Mouse (Mus musculus): ENCODE measurements around the gene Txndc15. TPM values are rescaled to one million over a fixed set of nuclear protein-coding genes. Genes with fewer than 3 reads are reported as not detected.

Txndc15 gene
- polyA plus RNA-seq, 1 experiment from 2014 or later: 114 TPM

DNA sequence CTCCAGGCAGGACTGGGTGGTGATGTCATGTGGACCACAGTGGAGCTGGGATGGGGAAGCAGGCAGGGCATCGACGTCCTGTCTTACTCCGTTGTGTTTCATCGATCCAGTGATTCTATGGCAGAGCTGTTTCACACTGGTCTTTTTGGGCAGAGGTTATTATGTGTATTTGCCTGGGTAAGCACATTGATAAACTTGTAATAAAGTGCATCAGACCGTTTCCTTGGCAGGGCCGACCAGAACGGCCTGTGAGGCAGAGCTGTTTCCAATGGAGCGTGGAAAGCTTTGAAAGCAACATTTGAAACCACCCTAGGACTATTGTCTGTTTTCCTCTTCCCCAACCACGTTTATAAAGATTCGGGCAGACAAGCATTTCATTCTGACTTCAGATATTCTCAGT lies 46.1 kb downstream of the Txndc15 start:
- H3K27me3 ChIP-seq: no peaks in the 10 kb centered on the region
- ChIA-PET CTCF (interaction anchor here (1.2 kb wide), 1 partner anchor 13 kb away, joined by 3 read pairs; no protein-coding TSS in a partner anchor), POLR2A (interaction anchor here (0.6 kb wide), 1 partner anchor 1906 kb away, joined by 5 read pairs; no protein-coding TSS in a partner anchor)
- ATAC-seq (no peak), DNase-seq (ENCODE audit: low read depth, low spot score) (peak; percentile 4)
- TF ChIP-seq CTCF (IDR thresholded peaks at IDR 0.05): no peak
- in situ Hi-C loops (cut with MboI; ENCODE audit: low pct_unique_long_range_greater_than_20kb): no loop called here

DNA sequence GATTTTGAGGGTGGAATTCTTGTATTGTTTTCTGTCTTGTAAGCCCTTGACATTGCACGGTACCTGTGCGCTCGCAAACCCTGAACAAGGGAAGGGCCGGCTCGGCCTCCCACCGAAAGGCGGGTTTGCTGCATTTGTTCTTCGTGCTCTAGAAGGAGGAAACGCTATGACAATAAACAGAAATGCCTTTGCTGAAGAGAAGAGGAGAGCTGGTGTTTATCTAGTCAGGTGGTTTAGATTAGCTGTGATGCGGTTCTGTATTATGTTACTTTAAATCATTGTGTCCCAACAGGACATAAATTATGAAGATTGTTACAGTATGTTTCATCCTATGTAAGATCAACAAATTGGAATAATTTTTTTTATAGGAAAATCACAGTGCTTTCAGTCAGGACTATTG lies 47.0 kb downstream of the Txndc15 start:
- in situ Hi-C loops (cut with MboI; ENCODE audit: low pct_unique_long_range_greater_than_20kb): no loop called here
- CTCF ChIA-PET: interaction anchor here (1.2 kb wide), 1 partner anchor 14 kb away, joined by 3 read pairs; no protein-coding TSS in a partner anchor
- POLR2A ChIA-PET: interaction anchor here (0.6 kb wide), 1 partner anchor 274 kb away, joined by 4 read pairs; no protein-coding TSS in a partner anchor
- DNase-seq (ENCODE audit: low read depth, low spot score): no peak
- TF ChIP-seq CTCF (IDR thresholded peaks at IDR 0.05): no peak
- no peak for ATAC-seq
- no peaks in the 10 kb centered on the region for H3K27me3 ChIP-seq

DNA sequence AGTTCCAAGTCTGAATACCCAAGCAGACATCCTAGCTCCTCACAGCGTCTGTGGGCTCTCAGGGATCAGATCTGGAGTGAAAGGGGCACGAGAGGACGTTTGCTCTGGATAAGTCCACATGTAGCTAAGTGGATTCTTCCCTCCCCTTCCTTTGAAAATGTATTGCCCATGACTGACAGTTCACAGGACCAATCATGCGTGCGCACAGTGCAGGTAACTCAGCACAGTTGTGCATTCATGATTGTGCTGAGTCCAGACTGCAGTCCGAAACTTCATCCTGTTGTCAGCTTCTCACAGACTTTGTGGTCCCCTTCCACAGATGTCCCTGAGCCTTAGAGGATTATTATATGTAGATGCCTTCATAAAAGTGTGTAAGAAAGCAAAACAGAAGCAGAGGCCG lies 59.9 kb downstream of the Txndc15 start:
- DNase-seq (ENCODE audit: low read depth, low spot score): no peak
- CTCF ChIA-PET: no interaction called here
- POLR2A ChIA-PET: no interaction called here
- TF ChIP-seq CTCF (IDR thresholded peaks at IDR 0.05): no peak
- in situ Hi-C loops (cut with MboI; ENCODE audit: low pct_unique_long_range_greater_than_20kb): no loop called here
- H3K27me3 ChIP-seq: no peaks in the 10 kb centered on the region
- no peak for ATAC-seq

DNA sequence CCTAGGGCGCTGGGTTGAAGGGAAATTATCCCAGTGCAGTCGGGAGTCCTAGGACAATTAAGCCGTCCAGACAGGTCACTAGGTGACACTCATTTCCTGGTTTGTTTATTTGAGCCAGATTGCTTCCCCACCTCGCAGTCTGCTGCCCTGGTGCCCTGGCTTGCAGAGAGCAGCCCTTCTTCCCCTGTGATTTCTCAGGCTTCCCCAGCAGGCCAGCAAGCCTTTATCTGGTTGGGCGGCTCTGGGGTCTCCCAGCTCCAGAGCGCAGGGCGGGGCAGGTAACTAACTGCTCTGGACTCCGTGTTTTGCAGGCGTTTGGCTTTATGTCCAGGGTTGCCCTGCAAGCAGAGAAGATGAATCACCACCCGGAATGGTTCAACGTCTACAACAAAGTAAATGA lies 60.6 kb downstream of the Txndc15 start:
- POLR2A ChIA-PET: no interaction called here
- in situ Hi-C loops (cut with MboI; ENCODE audit: low pct_unique_long_range_greater_than_20kb): no loop called here
- ATAC-seq: no peak
- CTCF ChIA-PET: no interaction called here
- TF ChIP-seq CTCF (IDR thresholded peaks at IDR 0.05): no peak
- H3K27me3 ChIP-seq: no peaks in the 10 kb centered on the region
- no peak for DNase-seq (ENCODE audit: low read depth, low spot score)

Other genes with a start within 250 kb of the Txndc15 start
- gene Dbn1, start 226.5 kb upstream of the Txndc15 start, polyA plus RNA-seq (2021): 158 TPM
- gene Pdlim7, start 201.0 kb upstream of the Txndc15 start, polyA plus RNA-seq (2021): 129 TPM
- 1.5 TPM for gene Dok3, start 185.4 kb upstream of the Txndc15 start, polyA plus RNA-seq (2021)
- 73.0 TPM for gene Ddx41, start 178.0 kb upstream of the Txndc15 start, polyA plus RNA-seq (2021)
- 66.5 TPM for gene Fam193b, start 143.5 kb upstream of the Txndc15 start, polyA plus RNA-seq (2021)
- 350 TPM for gene Tmed9, start 140.9 kb upstream of the Txndc15 start, polyA plus RNA-seq (2021)
- gene B4galt7, start 114.8 kb upstream of the Txndc15 start, polyA plus RNA-seq (2021): 26.2 TPM
- 53.4 TPM for gene Caml, start 91.6 kb upstream of the Txndc15 start, polyA plus RNA-seq (2021)
- 57.1 TPM for gene Ddx46, start 79.6 kb upstream of the Txndc15 start, polyA plus RNA-seq (2021)
- 92.1 TPM for gene B230219D22Rik, start 21.5 kb upstream of the Txndc15 start, polyA plus RNA-seq (2021)
- gene Pcbd2, start 12.7 kb downstream of the Txndc15 start, polyA plus RNA-seq (2021): 40.2 TPM
- 0.19 TPM for gene Catsper3, start 69.9 kb downstream of the Txndc15 start, polyA plus RNA-seq (2021)
- gene Pitx1, start 121.5 kb downstream of the Txndc15 start, polyA plus RNA-seq (2021): not detected